20 mouse cellular contexts compared by ENCODE assay signal in genomic region chr2:30250166-30251128, GRCm38 (mm10). TPM values are rescaled to one million over a fixed set of nuclear protein-coding genes. Genes with fewer than 3 reads are reported as not detected.
DNase-seq lines count a peak whose midpoint lies in the region; ATAC-seq lines count a peak whose summit lies in the region.
"Had no signal": no experiment of that assay in that cellular context is flagged by ENCODE, and none has a peak within 500 bp of the region (broad histone marks: within the 10 kb centered on the region; RNA-seq: fewer than 3 reads in every experiment).

No protein-coding gene starts in this region.

- H3K4me1 ChIP-seq in heart, embryonic 11.5 days (ENCODE audit: control insufficient read depth, insufficient read depth, low read length) = peaks cover 12% of the 10 kb centered on the region; the same call in 1 of the 2 replicates
- peaks cover 87% of the 10 kb centered on the region for H3K4me1 ChIP-seq in megakaryocyte, embryonic 14.5 days
- H3K4me1 ChIP-seq in stomach, embryonic 15.5 days = 0 out of 2 replicates have a peak, but pooled peaks cover 16% of the 10 kb centered on the region

- no peak overlapping the region for H3K4me3 ChIP-seq in heart, embryonic 11.5 days (ENCODE audit: low read depth, low read length)
- H3K4me3 ChIP-seq in megakaryocyte, embryonic 14.5 days (replicated peaks) = peak overlapping the region; percentile 7
- no peak overlapping the region for H3K4me3 ChIP-seq in stomach, embryonic 15.5 days (replicated peaks)
- H3K4me3 ChIP-seq: midbrain, embryonic 10.5 days had no signal

- no peaks in the 10 kb centered on the region for H3K9me3 ChIP-seq in heart, embryonic 11.5 days (replicated peaks; ENCODE audit: control insufficient read depth, low read length)
- no peaks in the 10 kb centered on the region for H3K9me3 ChIP-seq in megakaryocyte, embryonic 14.5 days
- H3K9me3 ChIP-seq in stomach, embryonic 15.5 days = no peaks in the 10 kb centered on the region
- H3K9me3 ChIP-seq: midbrain, embryonic 10.5 days had no signal

- H3K9ac ChIP-seq in heart, embryonic 11.5 days (ENCODE audit: low read depth, low read length) = no peak overlapping the region
- no peak overlapping the region for H3K9ac ChIP-seq in stomach, embryonic 15.5 days

- H3K4me2 ChIP-seq in heart, embryonic 11.5 days = no peak overlapping the region
- H3K4me2 ChIP-seq in stomach, embryonic 15.5 days = no peak overlapping the region

- no peaks in the 10 kb centered on the region for H3K27me3 ChIP-seq in heart, embryonic 11.5 days (ENCODE audit: control insufficient read depth, insufficient read depth, low read length)
- H3K27me3 ChIP-seq in megakaryocyte, embryonic 14.5 days (replicated peaks) = no peaks in the 10 kb centered on the region
- H3K27me3 ChIP-seq in stomach, embryonic 15.5 days (replicated peaks) = no peaks in the 10 kb centered on the region
- H3K27me3 ChIP-seq: Patski had no signal

- peak; percentile 72 to 73 for DNase-seq in cerebellum, postnatal 10 days
- DNase-seq in cerebellum, adult 11-12 months = no peak
- DNase-seq in heart, postnatal 14 days = no peak
- no peak for DNase-seq in layer of hippocampus, postnatal 25 days (ENCODE audit: extremely low spot score in 1 of 2, low spot score in 1 of 2)
- DNase-seq: gastrocnemius, postnatal 36 days; layer of hippocampus, adult 9-11 months; lung, postnatal 14 days; retina, postnatal 1 day had no signal

- intact Hi-C loops in heart, postnatal 14 days (cut with DNase I) = no loop called here

- H3K27ac ChIP-seq in heart, embryonic 11.5 days (ENCODE audit: low read depth, low read length) = peak overlapping the region; percentile 36; the same call in 1 of the 2 replicates
- H3K27ac ChIP-seq in stomach, embryonic 15.5 days = 0 out of 2 replicates have a peak overlapping the region, but pooled peaks have one; percentile 90
- H3K27ac ChIP-seq: kidney, postnatal 0 days; midbrain, embryonic 10.5 days had no signal

- no peak for ATAC-seq in heart, embryonic 11.5 days (replicated peaks; ENCODE audit: insufficient number of reproducible peaks, low FRiP score, low TSS enrichment)
- no peak for ATAC-seq in megakaryocyte, adult 5-6 weeks (ENCODE audit: poor library complexity, severe bottlenecking)
- ATAC-seq in stomach, embryonic 15.5 days (ENCODE audit: insufficient read depth, low FRiP score, low read depth) = no peak
- ATAC-seq: forebrain, embryonic 16.5 days; Patski had no signal

- 84% methylated on average over 10 of the region's 10 CpGs for WGBS in heart, embryonic 11.5 days (ENCODE audit: insufficient replicate concordance)
- WGBS in stomach, embryonic 15.5 days = 83% methylated on average over 10 of the region's 10 CpGs

- peaks cover 14% of the 10 kb centered on the region for H3K36me3 ChIP-seq in heart, embryonic 11.5 days (ENCODE audit: control insufficient read depth, insufficient read depth, low read length)
- H3K36me3 ChIP-seq in megakaryocyte, embryonic 14.5 days (replicated peaks; ENCODE audit: low read length) = peaks cover 95% of the 10 kb centered on the region
- peaks cover 21% of the 10 kb centered on the region for H3K36me3 ChIP-seq in stomach, embryonic 15.5 days

RNA-seq across cellular contexts. Expression of gene Gm28035, which starts 10.1 kb away (rescaled TPM):
- 0.49 TPM in 1 of 2 replicates, not detected in the other for polyA plus RNA-seq in heart, embryonic 11.5 days (2014; fragmentation: Nextera tagmentation; extraction: Ambion mirVana)
- 1 to 10 TPM; 4.1 to 4.6 TPM for total RNA-seq in heart, postnatal 14 days (2021)
- polyA plus RNA-seq in megakaryocyte, embryonic 14.5 days (2012; ENCODE audit: insufficient read depth, low replicate concordance) = 3.3 and 6.4 TPM in 2 replicates
- 0.04 TPM in 1 of 2 replicates, not detected in the other for total RNA-seq in megakaryocyte, adult 5-6 weeks (2015)
- total RNA-seq in megakaryocyte, adult 5-6 weeks (2017) = not detected in 2 replicates
- 0.22 and 0.35 TPM in 2 replicates for polyA plus RNA-seq in stomach, embryonic 15.5 days (2015; fragmentation: Nextera tagmentation; extraction: Ambion mirVana)
- total RNA-seq in layer of hippocampus, postnatal 25 days (2021) = 1 to 10 TPM; 6.1 to 7.4 TPM

RNA-seq across cellular contexts. Expression of gene Lrrc8a, which starts 12.9 kb away (rescaled TPM):
- polyA plus RNA-seq in heart, embryonic 11.5 days (2014; fragmentation: Nextera tagmentation; extraction: Ambion mirVana) = 38.1 and 46.9 TPM in 2 replicates
- 10 to 100 TPM; 90.1 to 90.5 TPM for total RNA-seq in heart, postnatal 14 days (2021)
- 2.7 and 5.1 TPM in 2 replicates for polyA plus RNA-seq in megakaryocyte, embryonic 14.5 days (2012; ENCODE audit: insufficient read depth, low replicate concordance)
- total RNA-seq in megakaryocyte, adult 5-6 weeks (2015) = 17.9 and 18.4 TPM in 2 replicates
- total RNA-seq in megakaryocyte, adult 5-6 weeks (2017) = 10.5 and 13.0 TPM in 2 replicates
- polyA plus RNA-seq in stomach, embryonic 15.5 days (2015; fragmentation: Nextera tagmentation; extraction: Ambion mirVana) = 37.2 and 37.6 TPM in 2 replicates
- total RNA-seq in layer of hippocampus, postnatal 25 days (2021) = 10 to 100 TPM; 57.1 to 60.7 TPM

RNA-seq across cellular contexts. Expression of gene Phyhd1, which starts 15.6 kb away (rescaled TPM):
- 4.7 and 7.4 TPM in 2 replicates for polyA plus RNA-seq in heart, embryonic 11.5 days (2014; fragmentation: Nextera tagmentation; extraction: Ambion mirVana)
- total RNA-seq in heart, postnatal 14 days (2021) = 10 to 100 TPM; 50.1 to 66.9 TPM
- 6.7 and 11.3 TPM in 2 replicates for polyA plus RNA-seq in megakaryocyte, embryonic 14.5 days (2012; ENCODE audit: insufficient read depth, low replicate concordance)
- 3.3 and 3.8 TPM in 2 replicates for total RNA-seq in megakaryocyte, adult 5-6 weeks (2015)
- 1.3 and 1.8 TPM in 2 replicates for total RNA-seq in megakaryocyte, adult 5-6 weeks (2017)
- 13.1 and 14.2 TPM in 2 replicates for polyA plus RNA-seq in stomach, embryonic 15.5 days (2015; fragmentation: Nextera tagmentation; extraction: Ambion mirVana)
- 10 to 100 TPM; 18.6 to 24.8 TPM for total RNA-seq in layer of hippocampus, postnatal 25 days (2021)

RNA-seq across cellular contexts. Expression of gene Gm28038, which starts 30.4 kb away (rescaled TPM):
- not detected in 2 replicates for polyA plus RNA-seq in heart, embryonic 11.5 days (2014; fragmentation: Nextera tagmentation; extraction: Ambion mirVana)
- 1 to 10 TPM in 1 of 2 experiments, not detected in 1; 2.2 TPM for total RNA-seq in heart, postnatal 14 days (2021)
- polyA plus RNA-seq in megakaryocyte, embryonic 14.5 days (2012; ENCODE audit: insufficient read depth, low replicate concordance) = not detected in 2 replicates
- total RNA-seq in megakaryocyte, adult 5-6 weeks (2015) = 4.0 TPM in 1 of 2 replicates, not detected in the other
- not detected in 2 replicates for total RNA-seq in megakaryocyte, adult 5-6 weeks (2017)
- not detected in 2 replicates for polyA plus RNA-seq in stomach, embryonic 15.5 days (2015; fragmentation: Nextera tagmentation; extraction: Ambion mirVana)
- not detected for total RNA-seq in layer of hippocampus, postnatal 25 days (2021)
- total RNA-seq: gastrocnemius, postnatal 36 days; hematopoietic stem cell, adult 5-6 weeks; neutrophil, adult 5-6 weeks had no signal
- polyA plus RNA-seq: forebrain, embryonic 16.5 days; kidney, postnatal 0 days; liver, embryonic 16.5 days; midbrain, embryonic 10.5 days; Patski; urinary bladder, adult 2 months had no signal

RNA-seq across cellular contexts. Expression of gene Dolk, which starts 35.7 kb away (rescaled TPM):
- polyA plus RNA-seq in heart, embryonic 11.5 days (2014; fragmentation: Nextera tagmentation; extraction: Ambion mirVana) = 26.6 and 27.7 TPM in 2 replicates
- total RNA-seq in heart, postnatal 14 days (2021) = 10 to 100 TPM; 24.5 to 24.7 TPM
- polyA plus RNA-seq in megakaryocyte, embryonic 14.5 days (2012; ENCODE audit: insufficient read depth, low replicate concordance) = 1.9 and 7.1 TPM in 2 replicates
- 5.5 and 6.6 TPM in 2 replicates for total RNA-seq in megakaryocyte, adult 5-6 weeks (2015)
- 10.1 and 13.0 TPM in 2 replicates for total RNA-seq in megakaryocyte, adult 5-6 weeks (2017)
- polyA plus RNA-seq in stomach, embryonic 15.5 days (2015; fragmentation: Nextera tagmentation; extraction: Ambion mirVana) = 33.2 and 33.3 TPM in 2 replicates
- total RNA-seq in layer of hippocampus, postnatal 25 days (2021) = 10 to 100 TPM; 24.3 to 25.7 TPM

Comparison
In these comparisons a context has a peak if more than half of its experiments do, and no peak if none do; other contexts are left out.
1. DNase-seq: peak in cerebellum, postnatal 10 days (2 of 2); none in cerebellum, adult 11-12 months (single experiment), heart, postnatal 14 days (0 of 2) and layer of hippocampus, postnatal 25 days (0 of 2).
2. RNA of gene Gm28035, which starts 10.1 kb away (total RNA-seq): 6.1 to 7.4 TPM in layer of hippocampus, postnatal 25 days and 4.1 to 4.6 TPM in heart, postnatal 14 days; 0.04 TPM in megakaryocyte, adult 5-6 weeks; every median in the first group is over 4 times any median in the second.
3. RNA of gene Phyhd1, which starts 15.6 kb away (total RNA-seq): 50.1 to 66.9 TPM in heart, postnatal 14 days and 18.6 to 24.8 TPM in layer of hippocampus, postnatal 25 days; 1.3 to 3.8 TPM in megakaryocyte, adult 5-6 weeks; every median in the first group is over 4 times any median in the second.